Mouse (Mus musculus) forebrain, postnatal 0 days (tissue): ENCODE results near the gene Stat3. TPM values are rescaled to one million over a fixed set of nuclear protein-coding genes. Genes with fewer than 3 reads are reported as not detected.

Experiments used
- ATAC-seq: fragments of 200-750 bp; cut with Nextera tagmentation; 2 replicates; pipeline ENCODE4 v1.8.0; 2017; ENCODE audit warnings: mild to moderate bottlenecking, moderate library complexity
- DNase-seq: peaks from one replicate; pipeline ENCODE4 v3.0.0-alpha.2; 2015
- H3K27ac ChIP-seq: fragments of 300-500 bp; sonication (generic); 2 replicates; pipeline ENCODE4 v1.5.1; 2014; ENCODE audit warnings: low read depth, mild to moderate bottlenecking, antibody characterized with exemption, low read length, moderate library complexity, mixed read lengths
- H3K27me3 ChIP-seq: fragments of 300-500 bp; sonication (generic); 2 replicates; pipeline ENCODE4 v1.6.1; 2014; ENCODE audit warnings: mild to moderate bottlenecking, low read length, mixed read lengths; ENCODE audit not compliant: insufficient read depth
- H3K36me3 ChIP-seq: fragments of 300-500 bp; sonication (generic); 2 replicates; pipeline ENCODE4 v1.6.1; 2014; ENCODE audit warnings: mild to moderate bottlenecking, moderate library complexity; ENCODE audit not compliant: insufficient read depth
- H3K4me1 ChIP-seq: fragments of 300-500 bp; sonication (generic); 2 replicates; pipeline ENCODE4 v1.6.1; 2014; ENCODE audit warnings: antibody characterized with exemption; ENCODE audit not compliant: insufficient read depth
- H3K4me2 ChIP-seq: fragments of 300-500 bp; sonication (generic); 2 replicates; pipeline ENCODE4 v1.6.1; 2014; ENCODE audit warnings: low read depth, mild to moderate bottlenecking, moderate library complexity
- H3K4me3 ChIP-seq: fragments of 300-500 bp; sonication (generic); 2 replicates; pipeline ENCODE4 v1.5.1; 2014; ENCODE audit warnings: low read depth, low read length, mixed read lengths
- H3K9ac ChIP-seq: fragments of 300-500 bp; sonication (generic); 2 replicates; pipeline ENCODE4 v1.6.1; 2014; ENCODE audit warnings: mild to moderate bottlenecking
- H3K9me3 ChIP-seq: fragments of 300-500 bp; sonication (generic); 2 replicates; pipeline ENCODE4 v1.6.1; 2016; ENCODE audit warnings: low read length
- CTCF ChIP-seq: sonication (generic); IDR thresholded peaks from 2 replicates; pipeline ENCODE4 v1.5.1; 2016; ENCODE audit warnings: antibody characterized with exemption, control low read depth, low read depth
- whole genome bisulfite sequencing: fragments of 180-500 bp; shearing (Covaris S2); extraction: QIAGEN DNeasy Blood & Tissue Kit; methylation state at CpG from one replicate; pipeline ENCODE4 v1.1.7; 2014; 5-methylcytosine and 5-hydroxymethylcytosine counted together
- polyA plus RNA-seq: library from polyadenylated mRNA; unstranded; fragments of >200 nt; fragmentation: Nextera tagmentation; extraction: Ambion mirVana; gene quantifications from 2 replicates; pipeline ENCODE4 v1.2.1, GENCODE M21; 2015
- total RNA-seq: library from RNA; depleted of rRNA; stranded (reverse); fragments of >200 nt; gene quantifications from 2 replicates; pipeline ENCODE4 v1.2.3, GENCODE M21; 2014

Gene Stat3
- total and polyA plus RNA-seq, 2 experiments from 2014 or later = 31.2 to 42.5 TPM

DNA sequence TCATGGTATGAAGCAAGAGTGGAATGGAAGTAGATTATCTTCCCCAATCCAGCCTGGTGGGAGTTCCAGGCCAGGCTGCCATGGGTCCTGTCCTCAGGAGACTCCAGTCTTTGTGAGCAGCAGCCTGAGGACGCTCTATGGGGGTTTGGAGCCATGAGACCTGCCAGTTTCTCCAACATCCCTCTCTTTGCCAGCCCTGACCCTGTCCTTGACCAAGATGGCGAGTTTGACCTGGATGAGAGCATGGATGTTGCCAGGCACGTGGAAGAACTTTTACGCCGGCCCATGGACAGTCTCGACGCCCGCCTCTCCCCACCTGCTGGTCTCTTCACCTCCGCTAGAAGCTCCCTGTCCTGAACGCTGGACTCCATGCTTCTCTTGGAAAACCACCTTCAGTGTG is 55.7 kb downstream of the Stat3 start:
- Histone ChIP-seq H3K27me3 (peaks cover 3% of the 10 kb centered on the region; the same call in 1 of the 2 replicates), H3K9ac (no peak overlapping the region), H3K4me2 (no peak overlapping the region), H3K4me3 (no peak overlapping the region), H3K27ac (no peak overlapping the region), H3K36me3 (peaks cover 5% of the 10 kb centered on the region; the same call in 1 of the 2 replicates), H3K4me1 (no peaks in the 10 kb centered on the region), H3K9me3 (no peaks in the 10 kb centered on the region)
- TF ChIP-seq CTCF = no peak
- no peak for DNase-seq
- WGBS = 90% methylated on average over 10 of the region's 10 CpGs
- no peak for ATAC-seq

- Histone ChIP-seq H3K4me2 (no peak overlapping the region), H3K36me3 (no peaks in the 10 kb centered on the region), H3K27ac (no peak overlapping the region), H3K27me3 (peaks cover 3% of the 10 kb centered on the region; the same call in 1 of the 2 replicates), H3K4me1 (no peaks in the 10 kb centered on the region), H3K9ac (no peak overlapping the region), H3K4me3 (no peak overlapping the region), H3K9me3 (no peaks in the 10 kb centered on the region)
- DNase-seq = no peak
- no peak for ATAC-seq
- WGBS = 78% methylated on average over 15 of the region's 15 CpGs
- TF ChIP-seq CTCF = no peak
These were observed 59.8 kb downstream of the Stat3 start for GRCm38 (mm10) chr11:100879321-100880078.

GRCm38 (mm10) chr11:100875761-100876160 is 63.6 kb downstream of the Stat3 start:
- Histone ChIP-seq H3K36me3 (no peaks in the 10 kb centered on the region), H3K4me1 (no peaks in the 10 kb centered on the region), H3K4me2 (no peak overlapping the region), H3K4me3 (no peak overlapping the region), H3K9me3 (no peaks in the 10 kb centered on the region), H3K9ac (no peak overlapping the region), H3K27me3 (peaks cover 3% of the 10 kb centered on the region; the same call in 1 of the 2 replicates), H3K27ac (no peak overlapping the region)
- TF ChIP-seq CTCF = no peak
- 73% methylated on average over 3 of the region's 3 CpGs for WGBS
- ATAC-seq (no peak), DNase-seq (no peak)

DNA sequence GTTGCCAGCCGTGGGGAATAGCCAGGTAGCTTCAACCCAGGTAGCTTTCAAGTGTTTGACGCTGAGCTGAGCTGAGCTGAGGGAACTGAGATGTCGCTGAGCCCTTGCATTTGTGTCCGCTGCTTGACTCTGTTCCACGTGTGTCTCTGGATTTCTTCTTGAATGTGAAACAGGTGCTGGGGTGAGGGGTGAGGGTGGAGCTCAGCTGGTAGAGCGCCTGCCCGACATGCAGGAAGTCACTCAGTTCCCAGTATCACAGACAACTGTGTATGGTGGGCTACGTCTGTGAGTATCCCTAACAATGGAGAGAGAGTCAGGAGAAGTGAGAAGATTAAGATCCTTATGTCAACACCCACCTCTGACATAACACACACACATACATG is 68.4 kb downstream of the Stat3 start:
- DNase-seq = no peak
- Histone ChIP-seq H3K27ac (no peak overlapping the region), H3K9me3 (no peaks in the 10 kb centered on the region), H3K4me3 (no peak overlapping the region), H3K27me3 (peaks cover 3% of the 10 kb centered on the region), H3K36me3 (no peaks in the 10 kb centered on the region), H3K9ac (no peak overlapping the region), H3K4me2 (no peak overlapping the region), H3K4me1 (0 out of 2 replicates have a peak, but pooled peaks cover 2% of the 10 kb centered on the region)
- TF ChIP-seq CTCF = no peak
- 77% methylated on average over 8 of the region's 8 CpGs for WGBS
- no peak for ATAC-seq

- DNase-seq = peak; percentile 75
These were observed 68.9 kb downstream of the Stat3 start for GRCm38 (mm10) chr11:100870256-100870967.

GRCm38 (mm10) chr11:100865618-100866017 is 73.7 kb downstream of the Stat3 start:
- Histone ChIP-seq H3K27ac (no peak overlapping the region), H3K4me1 (0 out of 2 replicates have a peak, but pooled peaks cover 2% of the 10 kb centered on the region), H3K4me2 (no peak overlapping the region), H3K9ac (no peak overlapping the region), H3K9me3 (no peaks in the 10 kb centered on the region), H3K36me3 (no peaks in the 10 kb centered on the region), H3K27me3 (peaks cover 37% of the 10 kb centered on the region), H3K4me3 (no peak overlapping the region)
- 90% methylated on average over 7 of the region's 7 CpGs for WGBS
- no peak for TF ChIP-seq CTCF
- no peak for DNase-seq
- no peak for ATAC-seq

More at GRCm38 (mm10) chr11:100870256-100870967, 68.9 kb downstream of the Stat3 start:
- Histone ChIP-seq H3K4me1 (0 out of 2 replicates have a peak, but pooled peaks cover 2% of the 10 kb centered on the region), H3K9me3 (no peaks in the 10 kb centered on the region), H3K36me3 (no peaks in the 10 kb centered on the region), H3K4me2 (no peak overlapping the region), H3K9ac (no peak overlapping the region), H3K27ac (no peak overlapping the region), H3K4me3 (no peak overlapping the region), H3K27me3 (peaks cover 8% of the 10 kb centered on the region)
- no peak for TF ChIP-seq CTCF
- peak; percentile 66; the same call in 1 of the 2 replicates for ATAC-seq
- 53% methylated on average over 10 of the region's 10 CpGs for WGBS

DNA sequence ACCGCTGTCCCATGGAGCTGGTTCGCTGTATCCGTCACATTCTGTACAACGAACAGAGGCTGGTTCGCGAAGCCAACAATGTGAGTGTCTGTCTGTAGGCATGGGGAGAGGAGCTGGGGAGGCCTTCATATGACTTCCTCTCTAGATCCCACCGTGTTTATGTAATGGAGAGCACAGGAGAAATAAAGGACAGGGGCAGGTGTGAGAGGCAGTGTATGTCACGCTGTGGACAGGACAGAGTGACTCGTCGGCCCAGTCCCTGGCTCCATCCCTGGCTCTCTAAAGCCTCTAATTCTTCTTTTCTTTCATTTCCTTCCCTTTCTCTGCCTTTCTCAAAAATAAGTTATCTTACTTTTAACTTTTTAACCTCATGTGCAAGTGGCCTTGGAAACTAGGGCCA is 76.2 kb downstream of the Stat3 start:
- H3K4me3 ChIP-seq = no peak overlapping the region
- H3K9me3 ChIP-seq = no peaks in the 10 kb centered on the region
- peaks cover 58% of the 10 kb centered on the region for H3K27me3 ChIP-seq
- H3K4me1 ChIP-seq = no peaks in the 10 kb centered on the region
- DNase-seq = no peak
- H3K9ac ChIP-seq = no peak overlapping the region
- no peaks in the 10 kb centered on the region for H3K36me3 ChIP-seq
- no peak overlapping the region for H3K4me2 ChIP-seq
- WGBS = 91% methylated on average over 10 of the region's 10 CpGs
- ATAC-seq = no peak
- H3K27ac ChIP-seq = no peak overlapping the region
- no peak for TF ChIP-seq CTCF
